Mouse (Mus musculus) gastrocnemius, adult 2 months (tissue): ENCODE measurements around the gene Ddx6. TPM values are rescaled to one million over a fixed set of nuclear protein-coding genes. Genes with fewer than 3 reads are reported as not detected.

Source experiments
- DNase-seq: peaks from one replicate; pipeline ENCODE4 v3.0.0; 2022
- H3K27ac ChIP-seq: fragments of 200-600 bp; 2 replicates; pipeline ENCODE4 v1.8.1; 2022; ENCODE audit warnings: mild to moderate bottlenecking
- H3K4me3 ChIP-seq: fragments of 200-600 bp; 2 replicates; pipeline ENCODE4 v1.8.1; 2022; ENCODE audit warnings: mild to moderate bottlenecking, moderate library complexity
- CTCF ChIP-seq: fragments of 200-600 bp; IDR thresholded peaks from 2 replicates; pipeline ENCODE4 v1.8.1; 2022; ENCODE audit warnings: antibody characterized with exemption, mild to moderate bottlenecking, moderate library complexity
- intact Hi-C: fragments of 180-260 bp; cut with DNase I; formaldehyde crosslinking; loops from one replicate; pipeline ENCODE4 v1.15.1; 2025
- total RNA-seq, 2 experiments: library from RNA; stranded (reverse); gene quantifications; 2 replicates each; pipeline ENCODE4 v1.2.3; 2021

Ddx6 gene
- total RNA-seq, 2 experiments from 2014 or later: 68.8 to 74.4 TPM

GRCm38 (mm10) chr9:44581423-44581822 lies 23.3 kb upstream of the Ddx6 start:
- no peak for TF ChIP-seq CTCF
- Histone ChIP-seq H3K4me3 (no peak overlapping the region), H3K27ac (no peak overlapping the region)
- intact Hi-C loops: no loop called here
- no peak for DNase-seq

- intact Hi-C loops: no loop called here
- H3K27ac ChIP-seq: no peak overlapping the region
- DNase-seq: no peak
- no peak for TF ChIP-seq CTCF
- H3K4me3 ChIP-seq: no peak overlapping the region
Observed at GRCm38 (mm10) chr9:44582390-44582789, 22.3 kb upstream of the Ddx6 start.

GRCm38 (mm10) chr9:44586640-44587261 lies 17.9 kb upstream of the Ddx6 start:
- Histone ChIP-seq H3K27ac (no peak overlapping the region), H3K4me3 (no peak overlapping the region)
- intact Hi-C loops: no loop called here
- no peak for TF ChIP-seq CTCF
- peak; percentile 23 for DNase-seq

- intact Hi-C loops: no loop called here
- no peak for TF ChIP-seq CTCF
Observed at GRCm38 (mm10) chr9:44587262-44588160, 17.2 kb upstream of the Ddx6 start.

GRCm38 (mm10) chr9:44588605-44589004 lies 16.1 kb upstream of the Ddx6 start:
- Histone ChIP-seq H3K27ac (no peak overlapping the region), H3K4me3 (no peak overlapping the region)
- intact Hi-C loops: no loop called here
- no peak for DNase-seq
- no peak for TF ChIP-seq CTCF

More at GRCm38 (mm10) chr9:44587262-44588160, 17.2 kb upstream of the Ddx6 start:
- Histone ChIP-seq H3K27ac (no peak overlapping the region), H3K4me3 (no peak overlapping the region)
- no peak for DNase-seq

GRCm38 (mm10) chr9:44589095-44589494 lies 15.6 kb upstream of the Ddx6 start:
- intact Hi-C loops: no loop called here
- no peak for DNase-seq
- TF ChIP-seq CTCF: no peak
- Histone ChIP-seq H3K4me3 (no peak overlapping the region), H3K27ac (no peak overlapping the region)

GRCm38 (mm10) chr9:44590969-44591368 lies 13.7 kb upstream of the Ddx6 start:
- Histone ChIP-seq H3K4me3 (no peak overlapping the region), H3K27ac (no peak overlapping the region)
- TF ChIP-seq CTCF: no peak
- no peak for DNase-seq
- intact Hi-C loops: no loop called here

GRCm38 (mm10) chr9:44591595-44592188 lies 13.0 kb upstream of the Ddx6 start:
- intact Hi-C loops: no loop called here

GRCm38 (mm10) chr9:44593221-44593620 lies 11.5 kb upstream of the Ddx6 start:
- TF ChIP-seq CTCF: no peak
- H3K27ac ChIP-seq: no peak overlapping the region
- H3K4me3 ChIP-seq: no peak overlapping the region
- intact Hi-C loops: no loop called here
- no peak for DNase-seq

More at GRCm38 (mm10) chr9:44591595-44592188, 13.0 kb upstream of the Ddx6 start:
- no peak for TF ChIP-seq CTCF
- H3K27ac ChIP-seq: no peak overlapping the region
- DNase-seq: no peak
- no peak overlapping the region for H3K4me3 ChIP-seq

GRCm38 (mm10) chr9:44593886-44594285 lies 10.8 kb upstream of the Ddx6 start:
- DNase-seq: no peak
- Histone ChIP-seq H3K4me3 (no peak overlapping the region), H3K27ac (no peak overlapping the region)
- intact Hi-C loops: no loop called here
- TF ChIP-seq CTCF: no peak

GRCm38 (mm10) chr9:44594901-44595536 lies 9.7 kb upstream of the Ddx6 start:
- no peak overlapping the region for H3K4me3 ChIP-seq
- H3K27ac ChIP-seq: 0 out of 2 replicates have a peak overlapping the region, but pooled peaks have one; percentile 24
- intact Hi-C loops: no loop called here
- TF ChIP-seq CTCF: no peak
- DNase-seq: no peak

- Histone ChIP-seq H3K4me3 (no peak overlapping the region), H3K27ac (no peak overlapping the region)
- no peak for DNase-seq
- intact Hi-C loops: no loop called here
- no peak for TF ChIP-seq CTCF
Observed at GRCm38 (mm10) chr9:44595537-44595930, 9.2 kb upstream of the Ddx6 start.

- intact Hi-C loops: no loop called here
- no peak for TF ChIP-seq CTCF
- H3K27ac ChIP-seq: no peak overlapping the region
- no peak for DNase-seq
- H3K4me3 ChIP-seq: no peak overlapping the region
Observed at GRCm38 (mm10) chr9:44597742-44598141, 7.0 kb upstream of the Ddx6 start.
